Mouse (Mus musculus) forelimb bud, embryonic 11.5 days (tissue): Measurements from ENCODE around the gene Cep95.
A peak's percentile ranks its signal among the peaks of the same experiment; 100 is the strongest.
"Not testable (repeated sequence)": the region's sequence is repeated elsewhere in the genome, so short reads cannot be mapped to it uniquely, and the experiment has no call there.

Experiments used
- DNase-seq: peaks from one replicate; pipeline ENCODE4 v3.0.0-alpha.2; 2012; ENCODE audit warnings: low read depth, low spot score

Cep95 gene

GRCm38 (mm10) chr11:106788775-106789459 is at the start of gene Cep95, which contains the start of gene Ddx5:
TSS of gene Cep95 (plus strand) at chr11:106789252.
TSS of gene Ddx5 (minus strand) at chr11:106789185.
- peak; percentile 97 for DNase-seq

- DNase-seq, result not testable (repeated sequence)
These were observed 48.3 kb upstream of the Cep95 start for GRCm38 (mm10) chr11:106740724-106741123.

GRCm38 (mm10) chr11:106741232-106741631 is 47.8 kb upstream of the Cep95 start:
- DNase-seq, result no peak

GRCm38 (mm10) chr11:106741826-106742225 is 47.2 kb upstream of the Cep95 start:
- no peak for DNase-seq

- peak; percentile 43 for DNase-seq
These were observed 46.6 kb upstream of the Cep95 start for GRCm38 (mm10) chr11:106742388-106742841.

GRCm38 (mm10) chr11:106744949-106745348 is 44.1 kb upstream of the Cep95 start:
- no peak for DNase-seq

GRCm38 (mm10) chr11:106749557-106750120 is 39.4 kb upstream of the Cep95 start:
- not testable (repeated sequence) for DNase-seq

GRCm38 (mm10) chr11:106750121-106750751 is 38.8 kb upstream of the Cep95 start, which contains the start of gene Pecam1:
TSS of gene Pecam1 (minus strand) at chr11:106750628.
- no peak for DNase-seq

GRCm38 (mm10) chr11:106751039-106752018 is 37.7 kb upstream of the Cep95 start, which contains the start of gene Milr1:
TSS of gene Milr1 (plus strand) at chr11:106751226.
- DNase-seq, result no peak

GRCm38 (mm10) chr11:106752103-106752502 is 36.9 kb upstream of the Cep95 start:
- no peak for DNase-seq

GRCm38 (mm10) chr11:106753314-106753713 is 35.7 kb upstream of the Cep95 start:
- DNase-seq, result no peak

GRCm38 (mm10) chr11:106755583-106755982 is 33.5 kb upstream of the Cep95 start:
- no peak for DNase-seq

- no peak for DNase-seq
These were observed 30.0 kb upstream of the Cep95 start for GRCm38 (mm10) chr11:106759028-106759427.

GRCm38 (mm10) chr11:106760511-106760910 is 28.5 kb upstream of the Cep95 start:
- DNase-seq, result no peak

- DNase-seq, result peak; percentile 31
These were observed 26.8 kb upstream of the Cep95 start for GRCm38 (mm10) chr11:106762139-106762799.

- DNase-seq, result no peak
These were observed 26.3 kb upstream of the Cep95 start for GRCm38 (mm10) chr11:106762800-106763185.

GRCm38 (mm10) chr11:106766611-106767162 is 22.4 kb upstream of the Cep95 start:
- no peak for DNase-seq

- DNase-seq, result no peak
These were observed 21.5 kb upstream of the Cep95 start for GRCm38 (mm10) chr11:106767516-106767915.

- DNase-seq, result no peak
These were observed 18.7 kb upstream of the Cep95 start for GRCm38 (mm10) chr11:106770195-106770974.

- no peak for DNase-seq
These were observed 16.0 kb upstream of the Cep95 start for GRCm38 (mm10) chr11:106773061-106773460.
